Mouse (Mus musculus): ENCODE data around the gene Gpr25.

Gene Gpr25

GRCm38 (mm10) chr1:136260635-136261238 lies at the start of gene Gpr25:
TSS of gene Gpr25 (minus strand) at chr1:136260873.
- DNase-seq (ENCODE audit: low read depth, low spot score): no peak

DNA sequence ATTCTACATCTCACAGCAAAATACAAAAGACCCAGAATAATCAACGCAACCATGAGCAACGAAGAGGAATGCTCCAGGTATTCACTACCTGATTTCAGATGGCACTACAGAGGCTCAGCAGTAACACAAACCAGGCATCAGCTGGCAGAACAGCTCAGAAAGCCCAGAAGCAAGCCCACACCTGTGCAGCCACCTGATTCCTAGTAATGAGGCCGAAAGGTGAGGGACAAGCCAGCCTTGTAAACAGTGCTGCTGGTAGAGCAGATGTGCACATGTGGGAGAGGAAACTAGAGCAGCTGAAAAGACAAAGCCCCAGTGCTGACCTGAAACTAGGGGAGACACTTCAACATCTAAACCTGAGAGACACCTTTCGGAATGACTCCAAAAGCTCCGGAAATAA lies 48.5 kb upstream of the Gpr25 start:
- no peak for DNase-seq (ENCODE audit: low read depth, low spot score)

DNA sequence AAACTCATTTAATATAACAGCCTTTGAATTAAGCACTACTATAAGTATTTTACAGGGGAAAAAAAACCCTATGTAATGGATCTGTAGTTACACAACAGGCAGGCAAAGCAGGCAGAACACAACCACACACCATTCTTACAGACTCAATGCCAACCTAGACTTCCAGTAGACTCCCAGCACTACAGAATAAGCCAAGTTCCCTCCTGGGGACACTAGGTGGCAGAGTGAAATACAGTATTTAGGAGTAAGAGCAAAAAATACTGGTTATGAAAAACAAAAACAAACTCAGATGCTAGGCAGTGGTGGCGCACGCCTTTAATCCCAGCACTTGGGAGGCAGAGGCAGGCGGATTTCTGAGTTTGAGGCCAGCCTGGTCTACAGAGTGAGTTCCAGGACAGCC lies 45.8 kb upstream of the Gpr25 start:
- DNase-seq (ENCODE audit: low read depth, low spot score): peak; percentile 14

DNA sequence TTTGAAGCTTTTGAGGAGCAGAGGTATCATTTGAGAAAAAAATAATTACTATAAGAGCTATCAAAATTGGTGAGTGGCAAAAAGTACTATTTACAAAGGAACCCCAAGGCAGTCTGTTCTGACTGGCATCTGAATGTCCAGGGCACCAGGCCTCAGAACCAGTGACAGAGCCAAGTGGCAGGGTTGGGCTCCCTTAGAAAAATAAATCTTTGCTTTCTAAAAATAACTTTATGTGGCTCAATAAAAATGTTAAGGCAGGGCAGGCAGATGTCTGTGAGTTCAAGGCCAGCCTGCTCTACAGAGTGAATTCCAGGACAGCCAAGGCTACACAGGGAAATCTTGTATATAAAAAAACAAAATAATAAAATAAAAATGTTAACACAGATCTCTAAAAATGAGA lies 33.3 kb upstream of the Gpr25 start:
- DNase-seq (ENCODE audit: low read depth, low spot score): no peak

DNA sequence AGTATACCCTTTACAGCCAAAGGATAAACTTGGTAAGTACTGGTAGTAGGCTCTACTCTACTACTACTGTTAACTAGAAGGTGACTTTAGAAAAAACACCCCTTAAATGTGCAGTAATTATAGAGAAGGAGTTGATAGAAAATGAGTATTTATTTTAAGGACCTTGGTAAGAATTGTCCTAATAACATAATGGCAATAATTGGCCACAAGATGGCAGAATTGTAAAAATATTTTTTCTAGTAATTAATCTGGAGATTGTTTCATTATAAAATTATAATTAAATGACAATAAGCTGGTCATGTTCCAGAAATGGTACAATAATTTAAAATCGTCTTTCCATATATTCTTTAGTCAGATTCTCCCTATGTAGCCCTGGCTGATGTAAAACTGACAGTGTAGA lies 29.1 kb upstream of the Gpr25 start:
- DNase-seq (ENCODE audit: low read depth, low spot score): no peak

DNA sequence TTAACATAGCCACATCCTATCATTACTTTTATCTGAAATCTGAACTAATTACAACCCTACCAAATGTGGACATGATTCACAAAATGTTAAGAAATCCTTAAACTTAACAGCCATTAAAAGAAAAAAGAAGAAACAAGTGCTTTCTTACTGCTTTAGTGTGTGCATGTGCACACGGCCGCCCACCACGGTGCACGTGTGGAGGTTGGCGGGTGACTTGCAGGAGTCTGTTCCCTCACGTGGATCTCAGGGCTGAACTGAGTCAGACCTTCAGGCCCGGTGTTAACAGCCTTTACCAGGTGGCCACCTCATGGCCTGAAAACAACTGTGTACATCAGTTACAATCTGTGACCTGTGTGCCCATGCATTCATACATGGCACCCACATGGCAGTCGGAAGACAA lies 16.7 kb upstream of the Gpr25 start:
- DNase-seq (ENCODE audit: low read depth, low spot score): no peak

DNA sequence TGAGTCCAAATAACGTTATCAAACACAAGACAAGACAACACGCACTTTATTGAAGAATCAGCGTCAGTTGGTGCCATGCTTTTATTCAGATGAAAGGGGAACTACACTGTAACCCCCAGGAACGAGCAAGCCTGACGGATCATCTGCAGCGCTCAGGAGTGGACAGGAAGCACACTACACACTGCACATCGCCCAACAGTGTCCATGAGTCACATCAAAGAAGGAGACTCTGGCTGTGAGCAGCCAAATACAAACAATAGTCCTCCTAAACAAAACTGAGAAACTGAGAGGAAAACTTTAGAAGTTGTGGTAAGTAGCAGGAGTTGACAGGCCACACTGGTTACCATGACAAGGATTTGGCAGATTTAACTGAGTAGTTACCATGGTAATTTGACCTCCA lies 7.6 kb upstream of the Gpr25 start:
- no peak for DNase-seq (ENCODE audit: low read depth, low spot score)

DNA sequence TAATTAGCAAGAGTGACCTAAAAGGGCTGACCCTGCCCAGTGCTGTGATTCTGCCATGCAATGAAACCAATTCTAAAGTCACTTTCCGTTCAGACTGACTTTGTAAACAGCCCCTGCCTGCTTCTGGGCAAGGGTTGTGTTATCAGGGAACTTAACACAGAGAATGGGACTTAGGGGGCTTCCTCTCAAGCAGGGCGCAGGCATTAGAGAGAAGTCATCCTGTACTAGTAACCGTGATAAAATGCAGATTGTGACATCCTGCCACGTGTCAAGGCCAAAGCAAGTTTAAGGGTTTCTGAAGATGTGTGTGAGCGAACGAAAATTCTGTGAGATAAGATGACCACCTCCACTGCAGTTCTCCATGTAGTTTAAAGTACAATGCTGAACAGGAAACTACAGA lies 5.5 kb upstream of the Gpr25 start:
- DNase-seq (ENCODE audit: low read depth, low spot score): no peak

DNA sequence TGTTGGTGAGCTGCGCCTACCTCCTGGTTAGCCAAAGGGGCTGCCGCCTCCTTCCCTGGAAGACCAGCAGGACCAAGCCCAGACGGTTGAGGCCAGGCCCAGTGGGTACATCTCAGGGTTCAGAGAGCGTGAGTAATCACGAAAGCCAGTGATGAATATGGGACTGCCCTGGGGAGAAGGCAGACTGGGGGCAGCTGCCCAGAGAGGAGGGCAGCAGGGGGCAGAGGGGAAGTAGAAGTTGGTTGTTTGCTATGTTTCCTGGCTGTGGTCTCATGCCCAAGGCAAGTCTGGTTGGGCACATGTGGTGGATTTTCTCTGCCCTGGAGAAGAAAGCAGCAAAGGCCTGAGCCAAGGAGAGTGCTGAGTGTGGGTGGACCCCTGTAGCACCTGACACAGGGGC lies 2.7 kb upstream of the Gpr25 start:
- no peak for DNase-seq (ENCODE audit: low read depth, low spot score)

DNA sequence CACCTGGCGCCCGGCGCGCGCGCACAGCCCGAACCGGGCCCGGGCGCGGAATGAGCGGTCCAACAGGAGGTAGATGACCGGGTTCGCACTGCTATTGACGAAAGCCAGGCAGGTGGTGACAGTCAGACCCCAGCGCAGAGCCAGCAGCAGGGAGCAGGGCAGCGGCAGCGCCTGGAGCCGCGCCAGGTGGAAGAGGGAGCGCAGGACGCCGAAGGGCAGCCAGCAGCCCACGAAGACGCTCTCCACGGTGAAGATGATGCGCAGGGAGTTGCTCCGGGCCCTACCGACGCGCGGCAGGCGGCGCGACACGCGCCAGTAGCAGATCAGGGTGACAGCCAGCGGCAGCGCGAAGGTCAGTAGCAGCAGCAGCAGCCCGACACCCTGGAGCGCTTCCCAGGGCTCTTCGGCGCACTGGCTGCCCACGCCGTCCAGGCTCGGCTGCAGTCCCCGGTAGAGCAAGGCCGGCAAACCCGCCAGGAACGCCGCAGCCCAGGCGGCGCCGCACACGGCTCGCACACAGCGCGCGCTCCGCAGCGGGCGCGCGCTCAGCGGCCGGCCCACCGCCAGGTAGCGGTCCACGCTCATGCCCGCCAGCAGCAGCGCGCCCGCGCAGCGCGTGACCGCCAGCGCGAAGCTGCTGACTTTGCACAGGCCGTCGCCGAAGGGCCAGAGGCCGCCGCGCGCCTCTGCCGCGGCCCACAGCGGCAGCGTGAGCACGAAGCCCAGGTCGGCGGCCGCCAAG lies 609 bp downstream of the Gpr25 start:
- peak; percentile 71 for DNase-seq (ENCODE audit: low read depth, low spot score)

DNA sequence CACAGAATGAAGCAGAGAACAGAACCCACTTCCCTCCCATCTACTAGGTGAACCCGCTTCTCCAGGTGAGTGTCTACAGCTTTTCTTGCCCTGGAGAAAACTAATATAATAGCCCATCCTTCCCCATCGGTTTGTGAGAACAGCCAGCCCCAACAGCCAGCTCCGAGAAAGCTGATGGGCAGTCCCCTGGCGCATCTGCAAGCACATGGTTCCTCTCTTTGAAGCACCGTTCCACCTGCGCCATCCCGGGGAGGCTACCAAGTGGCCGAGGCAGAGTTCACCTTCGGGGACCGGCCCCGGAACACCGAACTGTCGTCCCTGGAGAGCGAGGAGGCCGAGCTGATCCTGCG lies 1.2 kb downstream of the Gpr25 start:
- no peak for DNase-seq (ENCODE audit: low read depth, low spot score)

DNA sequence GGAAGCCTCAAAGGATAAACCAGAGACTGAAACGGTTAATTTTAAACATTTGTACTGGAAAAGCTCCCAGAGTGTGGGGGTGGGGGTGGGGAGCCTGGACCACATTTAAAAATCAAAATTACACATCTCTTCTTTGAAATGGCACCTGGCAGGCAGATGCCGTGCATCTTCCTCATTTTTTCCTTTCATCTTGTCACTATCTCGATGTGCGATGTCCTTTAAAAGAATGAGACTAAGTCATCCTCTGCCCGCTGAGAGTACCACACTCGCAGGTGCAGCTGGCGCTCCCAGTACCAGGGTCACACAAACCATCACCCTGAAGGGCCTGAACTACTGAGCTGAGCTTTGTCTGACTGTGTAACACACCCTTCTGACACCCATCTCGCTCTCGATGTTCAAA lies 2.2 kb downstream of the Gpr25 start:
- DNase-seq (ENCODE audit: low read depth, low spot score): no peak

DNA sequence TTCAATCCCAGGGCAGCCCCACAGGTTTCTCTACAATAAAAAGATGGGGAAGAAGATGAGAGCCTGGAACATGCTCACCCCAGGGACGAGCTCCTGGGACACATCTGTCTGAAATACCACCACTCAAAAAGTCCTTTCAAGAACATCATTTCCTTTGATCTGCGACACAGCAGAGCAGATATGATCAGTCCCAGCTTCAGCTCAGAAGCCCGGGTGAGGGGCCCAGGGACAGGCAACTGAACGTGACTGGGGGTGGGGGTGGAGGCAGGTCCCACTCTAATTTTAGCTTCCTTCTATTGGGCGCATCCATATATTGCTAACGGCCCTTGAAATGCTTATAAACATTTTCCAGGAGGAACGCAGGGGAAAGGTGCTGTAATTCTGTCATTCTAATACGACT lies 5.0 kb downstream of the Gpr25 start:
- DNase-seq (ENCODE audit: low read depth, low spot score): no peak

- no peak for DNase-seq (ENCODE audit: low read depth, low spot score)
These were observed 5.5 kb downstream of the Gpr25 start for GRCm38 (mm10) chr1:136255174-136255573.

GRCm38 (mm10) chr1:136254503-136255065 lies 6.1 kb downstream of the Gpr25 start:
- DNase-seq (ENCODE audit: low read depth, low spot score): no peak

DNA sequence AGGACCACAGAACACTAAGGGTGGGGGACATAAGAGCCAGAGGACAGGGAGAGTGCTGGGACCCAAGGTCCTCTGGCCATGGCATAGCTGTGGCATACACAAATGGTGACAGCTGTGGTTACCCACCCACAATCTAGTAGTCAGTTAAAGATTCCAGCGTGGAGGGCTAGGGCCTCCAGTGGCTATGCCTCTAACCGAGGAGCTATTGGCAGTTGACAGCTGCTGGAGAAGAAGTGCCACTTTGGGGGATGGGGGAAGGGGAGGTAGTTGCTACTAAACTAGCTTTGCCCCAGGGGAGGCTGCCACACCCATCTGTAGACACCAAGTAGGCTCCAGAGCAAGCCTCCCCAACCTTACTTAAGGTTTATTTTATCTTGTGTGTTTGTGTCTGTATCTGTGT lies 7.2 kb downstream of the Gpr25 start:
- DNase-seq (ENCODE audit: low read depth, low spot score): no peak

DNA sequence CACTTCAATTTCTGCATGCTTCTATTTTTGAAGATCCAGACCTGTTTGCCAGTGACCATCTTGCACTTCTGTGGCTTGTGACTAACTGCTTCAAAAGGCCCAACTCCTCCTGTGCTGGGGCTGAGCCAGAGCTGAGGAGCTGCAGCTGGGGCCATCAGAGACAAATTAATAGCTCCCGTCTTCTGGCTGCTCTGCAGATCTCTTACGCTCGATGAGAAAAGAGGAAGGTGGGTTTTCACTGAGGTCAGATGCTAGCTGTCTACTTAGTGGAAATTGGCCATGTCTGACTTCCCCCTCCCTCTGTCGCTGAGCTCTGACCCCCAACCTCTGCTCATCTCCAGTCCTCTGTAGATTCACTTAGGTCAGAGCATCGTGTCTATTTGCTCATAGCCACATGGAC lies 11.0 kb downstream of the Gpr25 start:
- no peak for DNase-seq (ENCODE audit: low read depth, low spot score)

- DNase-seq (ENCODE audit: low read depth, low spot score): no peak
These were observed 13.3 kb downstream of the Gpr25 start for GRCm38 (mm10) chr1:136247393-136247792.

GRCm38 (mm10) chr1:136244469-136244868 lies 16.2 kb downstream of the Gpr25 start:
- DNase-seq (ENCODE audit: low read depth, low spot score): no peak

GRCm38 (mm10) chr1:136241801-136242200 lies 18.9 kb downstream of the Gpr25 start:
- no peak for DNase-seq (ENCODE audit: low read depth, low spot score)

GRCm38 (mm10) chr1:136238495-136238894 lies 22.2 kb downstream of the Gpr25 start:
- DNase-seq (ENCODE audit: low read depth, low spot score): no peak

DNA sequence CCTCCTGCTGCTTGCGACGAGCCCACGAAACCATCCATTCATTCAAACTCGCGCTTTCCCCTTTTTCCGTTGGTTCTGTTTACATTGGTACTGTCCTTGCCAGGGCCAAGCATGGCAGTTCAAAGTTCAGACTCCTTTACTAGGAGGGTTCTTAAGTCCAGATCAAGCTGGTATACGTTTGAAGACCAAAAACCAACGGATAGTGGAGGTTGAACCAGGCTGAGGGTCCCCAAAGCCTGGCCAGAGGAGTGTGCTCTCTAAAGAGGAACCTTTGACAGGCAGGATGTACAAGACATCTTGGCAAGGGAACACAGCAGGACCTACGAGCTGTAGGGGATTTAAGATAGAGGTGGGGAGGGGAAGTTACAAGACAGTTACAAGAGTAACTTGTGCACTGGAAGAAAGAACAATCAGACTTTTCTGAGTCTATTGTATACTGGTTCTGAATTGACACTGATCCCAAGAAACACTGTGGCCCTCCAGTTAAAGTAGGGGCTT lies 26.0 kb downstream of the Gpr25 start:
- no peak for DNase-seq (ENCODE audit: low read depth, low spot score)

GRCm38 (mm10) chr1:136233892-136234594 lies 26.6 kb downstream of the Gpr25 start, which contains the start of gene Inava:
TSS of gene Inava (minus strand) at chr1:136234264.
- DNase-seq (ENCODE audit: low read depth, low spot score): peak; percentile 91
